Mouse (Mus musculus) cerebellum, adult 2 months (tissue): ENCODE results near the gene Defb22.

Experiments used
- CTCF ChIP-seq: fragments of 200-500 bp; IDR thresholded peaks from 2 replicates; pipeline ENCODE4 v1.5.1; 2011; ENCODE audit warnings: low read depth, mild to moderate bottlenecking, control low read depth, low read length, moderate library complexity, borderline replicate concordance; ENCODE audit not compliant: insufficient read depth
- POLR2A ChIP-seq: fragments of 200-500 bp; IDR thresholded peaks from 2 replicates; pipeline ENCODE4 v1.6.1; 2011; ENCODE audit warnings: low read length, control low read depth, borderline replicate concordance; ENCODE audit not compliant: insufficient read depth

- no peak for TF ChIP-seq CTCF
- TF ChIP-seq POLR2A = no peak
Measured at GRCm38 (mm10) chr2:152452101-152452781, 37.7 kb downstream of the Defb22 start.
